Mouse (Mus musculus): ENCODE measurements around the gene Zfand2a.

Gene Zfand2a

GRCm38 (mm10) chr5:139466801-139467200 lies 17.5 kb downstream of the Zfand2a start:
- DNase-seq (ENCODE audit: low spot score in 2 of 2): no peak

GRCm38 (mm10) chr5:139466373-139466772 lies 18.0 kb downstream of the Zfand2a start:
- DNase-seq (ENCODE audit: low spot score in 2 of 2): no peak

GRCm38 (mm10) chr5:139464874-139465273 lies 19.5 kb downstream of the Zfand2a start:
- DNase-seq (ENCODE audit: low spot score in 2 of 2): no peak

DNA sequence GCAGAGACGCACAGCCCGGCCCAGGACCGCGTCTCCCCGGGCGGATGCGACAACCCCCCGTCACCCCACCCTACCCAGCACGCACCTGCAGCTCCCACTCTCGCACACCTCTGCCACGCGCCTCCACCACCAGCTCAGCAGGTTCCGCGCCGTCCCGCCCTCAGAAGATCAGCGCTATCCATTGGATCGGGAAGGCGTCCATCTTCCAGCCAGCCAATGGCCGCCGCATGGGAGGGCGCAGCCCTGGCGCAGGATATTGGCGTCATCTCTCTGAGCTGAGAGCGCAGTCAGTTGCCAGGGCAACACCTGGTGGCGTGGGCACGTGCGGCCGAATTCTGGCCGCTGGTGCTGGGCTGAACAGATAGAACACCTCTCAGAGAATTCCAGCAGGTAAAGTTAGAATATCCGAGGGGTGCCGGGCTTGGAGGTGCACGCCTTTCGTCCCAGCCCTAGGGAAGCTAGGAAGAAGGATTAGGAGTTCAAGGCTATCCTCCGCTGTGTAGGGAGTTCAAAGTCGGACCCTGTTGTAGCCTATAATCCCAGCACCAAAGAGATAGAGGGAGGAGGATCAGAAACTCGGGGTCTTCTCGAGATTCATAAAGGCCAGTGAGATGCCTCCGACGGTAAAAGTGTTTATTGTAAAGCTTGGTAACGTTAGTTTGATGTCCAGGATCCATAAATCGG lies 23.8 kb downstream of the Zfand2a start, which contains the start of gene 3110082I17Rik:
3110082I17Rik (minus strand) TSS at position 144 of the 684 bp plus-strand sequence.
- peak; percentile 93 to 96 for DNase-seq (ENCODE audit: low spot score in 2 of 2)

DNA sequence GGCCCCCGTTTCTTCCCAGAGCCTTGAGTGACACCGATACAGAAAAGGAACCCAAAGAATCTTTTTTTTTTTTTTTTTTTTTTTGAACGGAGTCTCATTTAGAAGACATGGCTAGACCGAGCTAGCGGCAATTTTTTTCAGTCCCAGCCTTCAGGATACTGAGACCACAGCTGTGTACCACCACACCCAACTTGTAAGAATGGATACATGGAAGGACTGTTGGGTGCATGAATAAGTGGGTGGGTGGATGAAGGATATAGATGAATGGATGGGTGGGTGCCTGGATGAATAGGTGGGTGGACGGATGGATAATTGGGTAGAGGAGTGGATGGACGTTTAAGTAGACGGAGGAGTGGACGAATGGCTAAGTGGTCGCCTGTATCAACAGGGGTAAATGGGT lies 24.4 kb downstream of the Zfand2a start:
- no peak for DNase-seq (ENCODE audit: low spot score in 2 of 2)

- no peak for DNase-seq (ENCODE audit: low spot score in 2 of 2)
Measured at GRCm38 (mm10) chr5:139457241-139457640, 27.1 kb downstream of the Zfand2a start.

- no peak for DNase-seq (ENCODE audit: low spot score in 2 of 2)
Measured at GRCm38 (mm10) chr5:139455166-139455565, 29.2 kb downstream of the Zfand2a start.

- no peak for DNase-seq (ENCODE audit: low spot score in 2 of 2)
Measured at GRCm38 (mm10) chr5:139453031-139453430, 31.3 kb downstream of the Zfand2a start.

GRCm38 (mm10) chr5:139449926-139450325 lies 34.4 kb downstream of the Zfand2a start:
- no peak for DNase-seq (ENCODE audit: low spot score in 2 of 2)

GRCm38 (mm10) chr5:139449161-139449791 lies 35.1 kb downstream of the Zfand2a start:
- peak in 1 of 2 experiments; percentile 28 for DNase-seq (ENCODE audit: low spot score in 2 of 2)

DNA sequence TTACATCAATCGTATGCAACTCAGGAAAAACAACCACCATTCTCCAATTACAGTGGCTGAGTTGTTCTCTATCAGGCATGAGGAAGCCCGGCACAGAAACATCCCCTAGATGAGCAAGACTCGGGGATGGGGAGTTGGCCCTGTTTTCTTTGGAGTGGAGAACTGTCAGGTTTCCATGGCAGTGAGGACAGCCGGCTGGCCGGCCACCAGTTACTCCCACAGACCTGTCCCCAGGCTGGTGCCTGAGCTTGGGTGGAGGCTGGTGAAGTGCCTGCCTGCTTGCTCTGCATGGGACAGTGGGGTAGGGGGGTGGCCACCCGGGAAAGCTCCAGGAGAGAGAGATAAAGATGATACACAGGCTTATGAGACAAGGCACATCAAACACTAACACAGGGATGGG lies 36.3 kb downstream of the Zfand2a start:
- DNase-seq (ENCODE audit: low spot score in 2 of 2): no peak

GRCm38 (mm10) chr5:139445258-139445657 lies 39.1 kb downstream of the Zfand2a start:
- no peak for DNase-seq (ENCODE audit: low spot score in 2 of 2)

DNA sequence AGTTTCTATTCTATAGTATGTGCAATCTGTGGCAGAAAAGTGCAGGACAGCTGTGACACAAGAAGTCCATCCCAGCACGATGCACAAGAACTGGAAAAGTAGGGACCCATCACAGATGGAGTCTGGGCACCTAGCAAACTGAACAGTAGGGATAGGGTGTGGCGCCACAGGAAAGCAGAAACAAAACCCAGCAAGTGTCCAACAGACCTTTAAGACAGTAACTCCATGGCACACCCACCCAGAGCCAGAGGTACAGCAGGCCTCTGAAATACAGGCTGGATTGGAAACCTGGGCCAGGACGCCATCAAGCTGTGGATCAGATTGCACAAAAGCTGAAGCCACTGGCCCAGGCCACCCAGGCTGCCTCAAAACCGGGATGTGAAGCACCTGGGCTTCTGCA lies 41.4 kb downstream of the Zfand2a start:
- no peak for DNase-seq (ENCODE audit: low spot score in 2 of 2)

- DNase-seq (ENCODE audit: low spot score in 2 of 2): no peak
Measured at GRCm38 (mm10) chr5:139442428-139442827, 41.9 kb downstream of the Zfand2a start.

DNA sequence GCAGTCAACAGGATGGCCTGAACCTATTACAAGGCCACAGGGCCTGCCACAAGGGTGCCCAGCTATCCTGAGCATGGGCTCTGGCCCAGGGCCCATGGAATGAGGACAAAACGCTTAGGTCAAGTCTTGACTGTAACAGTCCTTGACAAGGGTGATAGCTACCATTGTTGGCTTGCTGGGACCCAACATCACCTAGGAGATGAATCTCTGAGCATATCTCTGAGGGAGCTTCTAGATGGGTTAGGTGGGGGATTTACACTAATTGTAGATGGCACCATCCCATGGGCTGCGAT lies 42.7 kb downstream of the Zfand2a start:
- DNase-seq (ENCODE audit: low spot score in 2 of 2): no peak

DNA sequence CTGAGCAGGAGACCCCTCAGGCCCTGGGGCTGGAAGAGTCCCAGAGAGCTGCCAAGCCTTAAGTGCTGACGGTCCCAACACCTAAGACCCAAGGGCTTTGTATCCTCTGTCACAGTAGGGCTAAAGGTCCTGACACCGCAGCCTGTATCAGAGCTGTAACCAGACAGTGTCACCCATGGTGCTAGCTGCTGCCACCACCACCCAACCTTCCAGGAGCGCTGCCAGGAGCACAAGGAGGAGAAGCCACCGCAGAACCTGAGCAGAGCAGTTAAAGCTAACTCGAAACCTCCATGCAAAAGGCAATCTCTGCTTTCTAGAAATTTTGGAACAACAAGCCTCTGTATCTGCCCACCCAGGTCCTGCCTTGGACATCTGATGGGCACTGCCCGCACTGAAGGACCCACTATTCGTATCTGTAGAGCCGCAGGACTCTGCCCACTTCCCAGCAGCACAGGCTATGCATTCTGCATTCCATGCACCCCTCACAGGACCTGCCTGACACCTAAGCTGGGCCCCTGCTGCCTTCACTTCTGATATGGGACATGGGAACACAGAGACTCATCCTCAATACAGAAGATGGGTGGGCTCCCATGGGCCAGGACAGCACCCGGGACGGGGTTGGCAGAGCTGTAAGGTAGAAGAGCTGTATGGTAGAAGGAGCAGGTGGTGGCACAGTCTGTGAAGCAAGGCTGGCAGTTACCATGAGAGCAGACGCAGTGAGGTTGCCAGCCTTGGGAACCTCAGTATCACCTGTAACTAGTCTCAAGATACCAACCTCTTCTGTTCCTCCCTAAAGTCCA lies 43.2 kb downstream of the Zfand2a start:
- no peak for DNase-seq (ENCODE audit: low spot score in 2 of 2)

DNA sequence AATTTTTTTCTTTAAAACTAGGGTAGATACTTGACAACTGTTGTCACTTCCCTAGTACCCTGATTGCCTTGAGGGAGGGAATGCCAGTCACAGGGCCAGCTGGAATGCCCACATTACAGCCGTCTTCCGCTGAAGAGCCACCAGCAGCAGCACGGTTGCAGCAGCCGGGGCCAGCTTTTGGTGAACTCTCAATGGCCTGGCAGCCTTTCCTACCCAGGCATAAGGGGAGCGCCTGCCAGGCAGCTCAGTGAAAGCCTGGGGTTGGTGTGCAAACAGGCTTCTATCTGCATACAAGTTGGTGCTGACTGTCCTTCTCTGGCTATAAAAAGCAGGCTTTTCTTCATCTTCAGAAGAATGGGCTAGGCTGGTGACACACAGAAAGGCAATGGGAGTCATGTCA lies 43.9 kb downstream of the Zfand2a start:
- DNase-seq (ENCODE audit: low spot score in 2 of 2): no peak

DNA sequence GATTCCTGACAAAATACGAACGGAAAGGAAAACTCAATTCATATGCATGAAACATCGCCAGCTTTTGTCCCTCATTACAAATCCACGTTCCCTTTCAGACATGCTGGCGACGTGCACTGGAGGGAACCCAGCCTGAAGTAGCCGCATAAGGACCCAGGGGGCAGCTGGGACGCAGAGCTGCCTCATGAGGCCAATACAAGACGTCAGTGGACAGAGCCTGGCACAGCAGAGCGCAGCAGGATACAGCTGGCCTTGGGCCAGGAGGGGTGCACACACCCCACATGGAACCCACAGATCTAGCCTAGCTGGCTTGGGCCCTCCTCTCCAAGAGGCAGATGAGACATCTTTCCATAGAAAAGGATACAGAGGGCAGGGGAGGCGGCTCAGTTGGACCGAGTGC lies 45.9 kb downstream of the Zfand2a start:
- no peak for DNase-seq (ENCODE audit: low spot score in 2 of 2)

GRCm38 (mm10) chr5:139437769-139438168 lies 46.6 kb downstream of the Zfand2a start:
- no peak for DNase-seq (ENCODE audit: low spot score in 2 of 2)

DNA sequence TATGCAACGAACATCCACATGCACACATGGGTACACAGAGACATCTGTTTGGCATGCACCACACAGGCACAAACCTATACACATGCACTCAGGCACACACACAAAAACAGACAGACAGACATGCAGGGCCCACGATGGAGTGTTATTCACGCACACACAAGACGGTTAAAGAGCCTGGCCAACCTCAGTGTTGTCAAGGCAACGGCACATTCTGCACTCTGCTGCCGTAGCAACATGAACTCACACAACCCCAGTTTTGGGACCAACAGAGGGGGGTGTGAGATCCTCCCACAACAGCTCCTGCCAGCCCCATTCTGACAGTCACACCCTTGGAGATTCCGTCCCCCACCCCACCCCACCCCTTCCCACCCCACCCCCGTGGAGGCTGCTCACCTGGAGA lies 49.4 kb downstream of the Zfand2a start:
- DNase-seq (ENCODE audit: low spot score in 2 of 2): no peak

DNA sequence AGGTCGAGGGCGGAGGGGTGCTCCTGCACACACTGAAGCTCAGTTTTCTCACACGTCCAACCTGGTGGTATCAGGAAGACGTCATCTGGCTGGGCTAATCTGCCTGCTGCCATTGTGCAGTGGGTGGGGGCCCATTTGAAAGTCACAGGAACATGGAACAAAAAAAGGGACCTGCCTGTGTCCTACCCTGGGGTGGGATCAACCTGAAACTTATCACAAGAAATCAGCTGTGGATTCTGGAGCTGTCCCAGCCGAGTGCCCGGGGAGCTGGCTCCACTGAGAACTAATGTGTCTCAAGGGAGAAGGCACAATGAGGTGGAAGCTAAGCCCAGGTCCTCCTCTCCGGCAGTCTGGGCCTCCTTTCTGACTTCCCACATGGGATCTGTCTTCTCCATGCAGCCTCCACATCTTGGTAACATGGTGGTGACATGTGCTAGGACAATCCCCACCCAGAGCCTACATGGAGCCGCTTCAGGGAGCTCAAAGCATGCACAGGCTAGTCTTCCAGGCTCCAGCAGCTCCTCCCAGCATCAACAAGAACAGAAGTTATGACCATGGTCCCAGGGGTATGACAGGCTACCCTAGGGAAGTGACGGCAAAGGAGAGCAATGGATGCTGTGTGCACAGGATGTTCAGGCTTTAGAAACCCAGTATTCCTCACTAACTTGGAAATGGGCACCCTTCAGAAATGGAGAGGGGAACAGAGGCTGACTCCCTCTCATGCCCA lies 50.3 kb downstream of the Zfand2a start:
- DNase-seq (ENCODE audit: low spot score in 2 of 2): no peak
